Mouse (Mus musculus) heart, postnatal 25 days (tissue): ENCODE data around the gene Cald1. TPM values are rescaled to one million over a fixed set of nuclear protein-coding genes. Genes with fewer than 3 reads are reported as not detected.

Experiments used
- DNase-seq: peaks from one replicate; pipeline ENCODE4 v3.0.0; 2022; ENCODE audit warnings: low spot score
- intact Hi-C: fragments of 180-260 bp; cut with DNase I; formaldehyde crosslinking; loops from one replicate; pipeline ENCODE4 v1.15.1; 2025
- total RNA-seq, 2 experiments: library from RNA; stranded (reverse); gene quantifications; 2 replicates each; pipeline ENCODE4 v1.2.3; 2021

Cald1 gene
- total RNA-seq, 2 experiments from 2014 or later: 49.3 to 53.1 TPM

DNA sequence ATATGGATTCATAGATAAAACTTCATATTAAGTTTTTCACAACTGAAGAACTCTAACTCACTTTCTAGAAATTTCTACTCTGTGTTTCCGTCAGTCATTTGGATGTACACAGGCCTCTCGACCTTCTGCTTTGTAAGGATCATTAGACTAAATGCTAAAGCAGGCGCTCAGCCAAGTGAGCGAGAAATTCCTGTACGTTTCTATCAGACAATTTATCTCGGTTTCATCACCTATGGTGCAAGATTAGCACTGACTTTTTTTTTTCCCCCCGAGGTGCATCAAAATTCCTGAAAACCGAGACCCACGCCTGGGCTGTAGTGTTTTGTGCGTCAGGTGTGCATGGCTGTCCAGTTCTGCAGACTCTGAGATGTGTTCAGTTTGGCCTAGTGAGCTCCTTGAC lies 113.3 kb downstream of the Cald1 start:
- intact Hi-C loops: no loop called here
- no peak for DNase-seq

DNA sequence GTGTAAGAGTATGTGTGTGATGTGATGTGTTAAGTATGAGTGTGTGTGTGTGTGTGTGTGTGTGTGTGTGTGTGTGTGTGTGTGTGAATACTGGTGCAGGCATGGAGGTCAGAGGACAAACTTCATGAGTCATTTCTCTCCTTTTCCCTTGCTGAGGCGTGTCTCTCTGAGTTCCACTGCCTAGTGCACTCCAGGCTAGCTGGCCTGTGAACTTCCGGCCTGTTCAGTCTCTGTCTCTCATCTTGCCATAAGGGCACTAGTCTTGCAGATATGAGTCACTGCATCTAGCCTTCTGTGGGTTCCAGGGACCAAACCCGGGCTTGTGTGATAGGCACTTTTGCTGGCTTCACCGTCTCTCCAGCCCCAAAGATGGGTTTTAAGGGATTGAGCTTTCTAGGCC lies 114.9 kb downstream of the Cald1 start:
- intact Hi-C loops: no loop called here
- DNase-seq: no peak

DNA sequence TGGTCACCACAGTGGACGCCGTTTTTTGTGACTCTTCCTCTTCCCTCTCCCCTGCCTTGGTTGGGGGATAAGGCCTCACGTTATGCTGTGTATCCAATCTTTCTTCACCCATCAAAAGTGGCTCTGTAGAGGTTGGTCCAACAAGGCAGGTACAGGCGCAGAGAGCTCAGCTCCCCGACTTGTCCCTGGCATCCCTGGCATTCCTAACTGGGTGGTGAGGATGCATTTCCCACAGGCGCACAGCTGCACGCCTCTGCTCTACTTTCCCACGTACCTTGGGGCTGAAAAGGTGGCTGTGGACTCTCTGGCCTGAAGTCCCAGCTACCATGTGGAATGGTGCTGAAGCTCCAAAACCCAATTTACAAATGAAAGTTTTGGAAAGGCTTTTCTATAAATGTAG lies 115.5 kb downstream of the Cald1 start:
- no peak for DNase-seq
- intact Hi-C loops: no loop called here

DNA sequence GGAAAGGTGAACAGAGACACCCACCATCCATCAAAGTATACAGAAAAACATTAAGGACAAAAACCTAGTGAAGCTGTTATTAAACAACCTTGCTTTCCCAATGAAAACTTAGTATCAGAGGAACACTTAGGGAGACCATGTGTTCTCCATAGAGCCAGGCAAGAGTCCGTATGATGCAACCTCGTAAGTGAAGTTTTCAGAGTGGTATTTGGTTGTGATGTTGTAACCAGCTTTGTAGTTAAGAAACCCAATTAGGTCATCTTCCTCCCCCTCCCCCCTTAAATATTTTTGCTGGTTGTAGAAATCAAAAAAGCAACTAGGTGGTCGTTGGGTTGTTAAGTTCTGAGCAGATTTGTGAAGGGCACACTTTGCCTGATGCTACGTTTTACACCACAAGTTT lies 116.3 kb downstream of the Cald1 start:
- intact Hi-C loops: no loop called here
- DNase-seq: no peak

DNA sequence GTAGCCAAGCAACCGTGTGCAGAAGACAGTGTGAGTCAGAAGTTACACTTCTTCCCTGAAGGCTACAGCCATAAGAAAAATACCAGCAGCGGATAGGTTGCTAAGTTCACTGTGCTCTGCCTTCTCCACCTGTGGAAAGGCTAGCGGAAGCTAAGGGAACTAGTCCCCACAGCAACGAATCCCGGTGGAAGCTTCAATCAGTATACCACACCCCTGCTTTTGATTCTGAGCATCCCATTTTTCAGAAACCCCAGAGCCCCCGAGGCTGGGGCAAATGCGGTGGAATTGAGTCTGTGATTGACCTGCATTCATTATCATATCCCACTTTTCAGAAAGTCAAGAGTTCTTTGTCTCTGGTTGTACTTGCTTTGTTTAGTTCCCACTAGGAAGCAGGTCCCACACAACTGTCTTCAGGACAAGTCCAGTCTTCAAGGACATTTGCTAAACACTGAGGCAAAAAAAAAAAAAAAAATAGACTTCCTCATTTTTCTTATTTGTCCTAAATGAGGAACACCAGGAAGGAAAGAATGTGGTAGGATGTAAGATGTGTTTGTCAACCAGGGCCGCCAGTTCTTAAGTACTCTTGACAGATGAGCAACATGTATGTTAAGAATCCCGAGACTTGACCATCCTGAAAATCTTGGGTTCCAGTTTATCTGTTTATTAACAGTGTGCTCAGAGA lies 118.0 kb downstream of the Cald1 start:
- intact Hi-C loops: no loop called here

DNA sequence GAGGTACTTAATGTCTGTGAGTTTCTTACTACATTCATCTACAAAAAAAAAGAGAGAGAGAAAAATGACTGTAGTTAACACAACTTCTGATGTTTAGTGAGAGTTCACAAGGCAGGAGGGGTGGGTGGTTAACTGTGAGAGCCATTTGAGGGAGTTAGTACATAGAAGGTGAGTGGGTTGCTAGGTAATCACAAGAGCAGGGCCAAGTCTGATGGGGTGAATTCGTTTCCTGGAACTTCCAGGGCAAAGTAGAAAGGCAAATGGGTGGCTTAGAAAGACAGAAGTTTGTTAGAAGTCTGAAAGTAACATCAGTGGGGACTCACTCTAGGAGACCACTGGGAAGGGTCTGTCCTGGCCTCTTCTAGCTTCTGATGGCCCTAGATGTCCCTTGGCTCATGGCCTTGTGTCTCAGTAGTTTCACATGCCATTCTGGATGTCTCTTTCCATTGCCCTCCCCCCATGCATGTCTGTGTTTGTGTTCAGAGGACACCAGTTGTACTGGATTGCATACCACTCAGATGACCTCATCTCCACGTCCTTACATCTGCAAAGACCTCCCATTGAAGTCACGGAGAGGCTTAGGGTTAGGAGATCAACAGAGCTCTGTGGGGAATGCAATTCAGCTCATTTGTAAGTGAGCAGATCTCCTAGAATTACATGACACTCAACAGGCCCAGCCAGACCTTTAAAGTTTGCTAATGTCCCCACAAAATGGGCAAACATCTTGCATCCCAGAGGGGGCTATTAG lies 118.8 kb downstream of the Cald1 start:
- DNase-seq: no peak
- intact Hi-C loops: no loop called here

More for the DNA sequence above, 118.0 kb downstream of the Cald1 start:
- DNase-seq: no peak

DNA sequence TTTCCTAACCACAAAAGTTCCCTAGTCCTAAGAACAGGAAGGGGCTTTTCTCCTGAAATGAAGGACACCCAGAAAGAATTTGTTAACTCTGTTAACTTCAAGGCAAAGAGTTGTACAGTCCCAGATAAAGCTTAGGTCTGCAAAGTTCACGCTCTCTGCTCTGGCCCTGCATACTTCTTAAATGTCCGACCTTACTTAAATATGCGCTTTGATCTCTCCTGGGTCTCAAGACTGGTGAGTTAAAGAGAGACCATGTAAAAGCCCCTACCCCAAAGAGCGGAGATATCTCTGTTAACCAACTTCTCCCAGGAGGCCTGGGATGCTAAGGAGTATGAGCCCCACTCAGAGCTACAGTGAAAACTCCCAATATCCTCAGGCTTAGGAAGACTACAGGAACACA lies 119.4 kb downstream of the Cald1 start:
- intact Hi-C loops: no loop called here

DNA sequence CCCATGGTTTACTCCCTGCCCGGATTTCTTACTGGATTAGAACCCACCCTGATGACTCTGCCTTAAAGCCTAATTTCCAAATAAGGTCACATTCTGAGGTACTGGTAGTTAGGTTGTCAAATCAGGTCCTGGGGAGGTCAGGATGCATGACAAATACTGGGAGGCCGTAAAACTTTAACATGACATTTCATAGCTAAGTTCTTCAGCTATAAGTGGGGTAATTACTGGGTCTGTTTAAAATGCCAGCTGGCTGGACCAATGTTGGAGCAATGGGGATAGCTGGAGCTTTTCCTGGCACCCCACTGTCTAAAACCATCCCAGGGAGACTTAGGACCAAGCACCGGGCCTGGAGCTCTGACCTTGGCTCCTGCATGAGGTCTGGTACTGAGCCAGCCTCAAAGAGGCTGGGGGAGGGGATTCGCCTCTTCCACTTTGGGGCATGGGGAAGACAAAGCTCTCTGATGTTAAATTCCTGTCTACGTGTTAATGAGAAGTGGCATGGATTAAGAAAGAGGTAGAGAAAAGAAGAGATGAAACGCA lies 120.9 kb downstream of the Cald1 start:
- intact Hi-C loops: no loop called here
- no peak for DNase-seq

More for the DNA sequence above, 119.4 kb downstream of the Cald1 start:
- no peak for DNase-seq

DNA sequence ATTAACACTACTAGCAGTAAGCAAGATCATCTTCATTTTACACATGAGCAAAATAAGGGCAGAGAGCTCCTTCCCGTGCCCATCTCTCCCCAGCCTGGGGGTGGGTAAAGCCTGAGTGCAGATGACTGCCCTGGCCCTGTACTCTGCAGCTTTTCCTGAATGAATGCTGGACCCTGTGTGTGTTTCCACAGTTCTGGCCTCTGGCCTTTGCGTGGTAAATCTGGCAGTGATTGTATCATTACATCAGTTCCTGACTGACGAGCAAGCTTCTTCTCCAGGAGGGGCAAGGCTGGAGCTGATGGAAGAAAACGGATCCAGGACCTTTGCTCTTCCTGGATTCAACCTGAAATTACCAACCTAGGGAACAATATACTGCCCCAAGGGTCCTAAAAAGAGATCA lies 122.1 kb downstream of the Cald1 start:
- DNase-seq: peak; percentile 23
- intact Hi-C loops: no loop called here

DNA sequence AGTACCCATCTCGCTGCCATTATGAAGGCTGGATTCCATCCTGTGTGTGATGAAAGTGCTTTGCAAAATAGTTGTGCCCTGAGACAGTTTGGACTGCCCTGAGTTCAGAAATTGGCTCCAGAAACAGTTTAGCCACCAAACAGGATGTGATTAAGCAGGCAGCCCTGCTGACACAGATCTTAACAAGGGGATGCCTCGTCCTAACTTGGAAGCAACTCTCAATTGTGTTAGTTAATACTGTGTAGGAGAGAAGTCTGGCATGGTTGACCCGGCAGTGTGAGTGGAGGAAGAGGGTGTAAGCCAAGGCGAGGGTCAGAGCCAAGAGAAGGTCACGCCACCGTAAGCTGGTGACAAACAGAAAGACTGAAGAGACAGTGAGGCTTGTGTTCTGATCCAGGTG lies 123.4 kb downstream of the Cald1 start:
- intact Hi-C loops: no loop called here
- no peak for DNase-seq

DNA sequence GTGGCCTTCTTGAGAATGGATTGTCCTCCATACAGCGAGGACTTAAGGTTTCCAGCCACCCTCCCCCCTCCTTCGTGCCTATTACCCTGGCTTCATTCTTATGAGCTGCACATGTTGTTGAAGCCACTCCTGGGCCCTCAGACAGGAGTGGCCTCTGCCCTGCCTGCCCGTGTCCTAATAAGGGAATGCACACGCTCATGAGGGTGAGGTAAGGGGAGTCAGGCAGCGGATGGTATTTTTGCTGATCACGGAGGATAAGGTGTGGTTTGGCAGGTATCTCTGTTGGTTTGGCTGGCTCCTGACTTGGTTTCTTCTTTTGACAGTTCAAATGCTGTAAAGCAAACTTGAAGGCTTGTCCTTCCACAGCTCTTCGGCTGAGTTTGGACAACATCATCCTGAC lies 124.4 kb downstream of the Cald1 start:
- DNase-seq: no peak
- intact Hi-C loops: no loop called here

DNA sequence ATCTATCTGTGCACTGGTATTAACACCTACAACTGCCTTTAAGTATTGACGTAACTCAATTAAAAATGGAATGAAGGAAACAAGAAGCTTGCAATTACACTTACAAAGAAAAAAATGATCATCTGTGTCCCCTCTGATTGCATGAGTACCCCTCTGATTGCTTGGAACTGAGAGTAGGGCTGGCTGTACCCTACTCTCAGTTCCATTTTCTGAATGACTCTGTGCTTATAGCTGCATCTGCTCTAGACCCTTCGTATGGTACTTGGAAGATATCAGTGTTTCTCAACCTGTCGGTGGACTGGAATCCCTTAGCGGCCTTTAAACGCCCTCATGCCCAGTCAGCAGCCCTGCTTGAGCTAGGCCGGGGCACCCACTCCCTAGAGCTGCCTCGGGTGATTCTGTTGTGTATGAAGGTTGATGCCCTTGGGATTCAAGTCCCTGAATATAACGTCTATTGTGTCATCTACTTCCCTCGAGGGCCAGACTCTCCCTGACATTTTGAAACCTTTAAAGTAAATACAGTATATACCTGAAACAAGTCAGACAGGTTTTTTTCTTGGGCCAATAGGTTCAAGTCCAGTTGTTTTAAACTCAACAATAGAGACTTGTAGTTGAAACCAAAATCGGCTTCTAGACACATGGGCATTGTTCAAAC lies 125.1 kb downstream of the Cald1 start:
- intact Hi-C loops: no loop called here
- no peak for DNase-seq

DNA sequence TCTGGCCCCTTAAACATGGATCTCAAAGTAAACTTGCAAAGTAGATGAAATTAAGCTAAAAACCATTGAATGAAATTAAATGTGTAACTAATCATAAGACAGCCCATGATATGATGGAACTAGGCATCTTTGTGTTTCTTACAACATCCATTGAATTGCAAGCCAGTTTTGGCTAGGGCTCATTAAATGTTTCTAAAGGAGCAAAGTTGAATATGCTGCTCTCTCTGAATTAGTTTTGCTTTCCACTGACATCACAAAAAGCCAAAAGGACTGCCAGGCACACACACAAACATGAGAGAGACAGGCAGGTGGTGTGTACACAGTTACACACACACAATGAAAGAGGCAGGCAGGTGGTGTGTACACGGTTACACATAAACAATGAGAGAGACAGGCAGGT lies 127.4 kb downstream of the Cald1 start:
- DNase-seq: no peak
- intact Hi-C loops: no loop called here

DNA sequence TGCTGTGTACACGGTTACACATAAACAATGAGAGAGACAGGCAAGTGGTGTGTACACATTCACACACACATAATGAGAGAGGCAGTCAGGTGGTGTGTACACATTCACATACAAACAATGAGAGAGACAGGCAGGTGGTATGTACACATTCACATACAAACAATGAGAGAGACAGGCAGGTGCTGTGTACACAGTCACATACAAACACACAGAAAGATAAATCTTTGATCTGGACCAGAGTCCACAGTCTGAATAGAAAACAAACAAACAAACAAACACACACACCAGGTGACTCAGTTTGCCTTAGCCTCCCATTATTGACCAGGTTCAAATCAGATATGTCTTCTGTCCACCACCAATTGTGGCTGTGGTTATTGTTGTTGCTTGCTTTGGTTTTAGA lies 127.8 kb downstream of the Cald1 start:
- no peak for DNase-seq
- intact Hi-C loops: no loop called here

DNA sequence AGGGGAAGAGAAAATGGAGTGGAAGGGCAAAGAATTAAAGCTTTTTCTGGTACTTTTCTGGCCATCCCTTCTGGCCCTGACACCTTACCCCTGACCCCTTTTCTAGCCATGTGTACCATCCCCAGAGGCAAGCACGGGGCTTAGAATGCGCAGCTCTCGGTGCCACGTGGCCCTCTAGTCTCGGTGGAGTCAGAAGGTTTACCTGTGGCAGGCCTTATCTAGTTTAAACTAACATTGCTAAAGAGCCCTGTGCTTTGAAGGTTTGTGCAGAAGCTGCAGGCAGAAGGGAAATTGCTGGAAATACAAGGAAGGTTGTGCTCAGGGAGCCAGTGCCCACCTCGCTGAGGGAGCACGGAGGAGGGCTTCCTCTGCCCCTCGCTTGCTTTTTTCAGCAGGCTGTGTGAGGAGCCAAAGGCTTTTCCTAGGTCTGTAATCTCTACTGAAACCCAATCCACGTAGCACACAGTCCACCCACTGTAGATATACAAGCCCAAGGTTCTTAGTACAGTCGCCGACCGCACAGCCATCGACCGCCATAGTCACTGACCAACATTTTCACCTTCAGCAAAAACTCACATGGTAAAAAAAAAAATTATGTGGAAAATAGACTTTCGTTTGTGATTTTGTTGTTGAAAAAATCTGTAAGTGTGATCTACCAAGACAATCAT lies 129.2 kb downstream of the Cald1 start:
- DNase-seq: no peak
- intact Hi-C loops: no loop called here

DNA sequence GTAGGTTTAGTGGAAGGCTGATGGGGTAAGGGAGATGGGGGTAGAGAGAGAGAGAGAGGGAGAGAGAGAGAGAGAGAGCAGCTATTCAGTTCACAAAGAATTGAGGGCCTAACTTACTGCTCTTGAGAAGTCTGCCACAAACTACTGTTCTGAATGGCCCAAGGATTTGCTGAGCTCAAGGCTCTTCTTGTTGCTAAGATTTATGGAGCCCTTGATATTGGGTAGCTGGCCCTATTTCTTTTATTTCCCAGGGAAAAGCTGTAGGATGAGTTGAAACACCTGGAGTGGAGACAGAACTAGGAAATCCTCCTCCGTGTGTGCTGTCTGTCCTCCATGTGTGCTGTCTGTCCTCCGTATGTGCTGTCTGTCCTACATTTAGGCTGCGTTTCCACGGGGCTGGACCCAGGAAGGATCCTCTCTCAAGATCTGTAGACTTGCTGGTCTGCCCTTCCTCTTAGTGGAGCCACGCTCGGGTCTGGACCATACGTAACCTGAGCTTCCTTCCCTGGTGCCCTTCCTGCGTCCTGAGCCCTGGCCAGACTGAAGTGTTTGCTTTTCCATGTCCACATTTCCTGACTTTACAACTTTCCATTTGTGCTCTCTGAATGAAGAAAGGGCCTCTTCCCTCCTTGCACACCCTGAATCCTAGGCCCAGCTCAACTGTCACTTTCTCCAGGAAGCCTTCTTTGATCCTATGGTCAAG lies 131.3 kb downstream of the Cald1 start:
- no peak for DNase-seq
- intact Hi-C loops: no loop called here

DNA sequence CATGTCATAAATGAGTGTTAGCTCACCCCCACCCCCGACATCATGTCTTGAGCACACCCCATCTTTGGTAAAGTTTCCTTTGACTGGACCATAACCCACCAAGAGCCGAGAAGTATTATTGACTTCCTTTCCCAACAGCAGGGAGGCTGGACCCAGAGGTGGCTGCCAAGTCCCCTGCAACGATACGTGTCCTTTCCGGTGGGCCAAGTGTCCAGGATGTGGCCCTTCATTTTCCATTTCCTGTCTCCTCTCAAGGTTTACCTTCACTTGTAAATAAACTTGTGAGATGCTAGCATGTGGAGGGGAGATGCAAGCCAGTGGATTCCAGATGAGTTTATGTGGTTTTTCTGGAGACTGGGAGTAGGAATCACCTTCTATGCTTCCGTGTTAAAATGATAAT lies 132.7 kb downstream of the Cald1 start:
- intact Hi-C loops: no loop called here
- DNase-seq: no peak

DNA sequence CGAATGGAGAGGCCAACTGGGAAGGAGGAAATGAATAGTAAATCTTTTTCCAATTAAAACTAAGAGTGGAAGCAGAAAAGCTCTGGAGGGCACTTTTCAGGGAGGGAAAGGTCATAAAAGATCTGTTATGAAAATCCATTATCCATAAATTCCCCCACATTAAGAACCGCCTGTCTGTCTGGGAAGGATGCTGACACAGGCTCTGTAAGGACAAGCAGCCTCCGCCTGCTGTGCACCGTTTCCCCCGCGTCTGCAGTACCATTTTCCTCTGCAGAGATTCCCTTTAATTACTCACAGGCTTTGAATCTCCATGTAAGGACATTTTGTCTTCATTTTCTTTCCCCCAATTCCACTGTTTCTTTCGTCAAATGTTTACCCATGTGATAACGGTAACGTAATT lies 133.2 kb downstream of the Cald1 start:
- intact Hi-C loops: no loop called here

DNA sequence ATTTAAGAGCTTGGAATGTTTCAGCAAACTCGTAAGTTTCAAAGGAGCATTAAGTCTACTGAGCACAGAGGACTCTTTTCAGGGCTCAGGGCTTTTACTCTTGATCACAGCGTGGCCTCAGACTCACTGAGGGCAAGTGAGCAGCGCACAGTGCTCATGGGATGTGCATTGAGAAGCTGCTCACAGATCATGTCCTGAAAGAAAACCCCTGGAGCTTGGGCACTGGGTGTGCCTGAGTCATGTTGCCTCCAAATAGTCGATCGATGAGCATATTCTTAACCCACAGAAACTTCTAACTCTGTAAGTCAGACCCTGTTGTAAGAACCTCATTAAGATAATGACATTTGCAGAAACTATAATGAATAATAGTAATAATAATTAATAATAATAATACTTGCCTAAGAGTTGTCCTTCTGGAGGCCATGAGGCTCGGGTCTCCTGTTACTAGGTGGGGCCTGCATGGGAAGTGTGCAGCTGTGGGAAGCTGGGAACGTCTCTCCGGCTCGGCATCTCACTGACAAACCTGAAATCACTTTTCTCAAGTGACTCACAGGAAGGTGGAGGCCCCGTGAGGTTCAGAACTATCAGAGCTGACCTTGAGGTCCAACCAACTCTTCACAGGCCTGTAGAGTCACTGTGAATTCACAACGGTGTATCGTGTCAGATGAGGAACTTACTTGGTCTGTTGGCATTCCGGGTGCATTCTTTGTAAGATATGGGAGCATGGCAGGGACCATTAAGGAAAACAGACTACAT lies 136.8 kb downstream of the Cald1 start:
- intact Hi-C loops: no loop called here
- DNase-seq: no peak

More for the DNA sequence above, 133.2 kb downstream of the Cald1 start:
- DNase-seq: no peak
